11 mouse cellular contexts compared by ENCODE assay signal in the genomic region with DNA sequence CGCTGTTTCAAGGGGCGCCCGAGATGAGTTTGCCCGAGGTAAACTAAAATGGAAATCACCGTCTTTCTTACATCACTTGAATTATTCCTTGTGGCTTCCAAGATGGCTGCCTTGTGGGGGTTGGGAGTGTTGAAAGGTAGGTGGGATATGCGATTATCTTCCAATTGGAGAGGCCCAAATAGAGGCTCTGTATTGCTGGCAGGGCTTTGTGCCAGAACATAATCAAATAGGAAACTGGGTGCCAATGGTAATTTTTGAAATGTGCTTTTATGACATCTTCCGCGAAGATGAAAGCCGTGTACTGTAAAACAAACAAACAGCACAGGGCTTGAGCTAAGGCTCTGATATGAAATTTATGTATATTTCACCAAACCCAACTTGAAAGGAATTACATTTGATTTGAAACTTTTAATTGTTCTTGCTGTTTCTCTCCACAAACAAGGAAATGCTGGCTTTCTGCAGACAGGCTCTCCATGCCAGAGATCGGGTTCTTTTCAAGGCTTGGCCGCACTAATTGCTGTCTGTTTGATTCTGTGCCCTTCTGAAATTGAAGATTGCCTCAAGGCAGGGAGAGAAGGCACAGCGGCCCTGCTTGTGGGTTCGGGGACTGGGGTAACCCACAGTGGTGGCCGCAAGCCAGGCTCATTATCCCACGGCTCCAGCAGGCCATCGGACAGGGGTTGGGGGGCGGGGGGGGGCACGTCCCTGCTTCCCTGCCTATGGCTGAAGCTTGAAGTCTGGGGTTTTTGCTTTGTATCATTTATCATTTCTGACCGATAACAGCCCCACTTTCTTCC.
A peak's percentile ranks its signal among the peaks of the same experiment; 100 is the strongest.
DNase-seq lines count a peak whose midpoint lies in the region; ATAC-seq and TF ChIP-seq lines count a peak whose summit lies in the region.
"Had no signal": no experiment of that assay in that cellular context is flagged by ENCODE, and none has a peak within 500 bp of the region (broad histone marks: within the 10 kb centered on the region; RNA-seq: fewer than 3 reads in every experiment).

No protein-coding gene starts in this region.

- in situ Hi-C loops in ES-E14 (cut with MboI; ENCODE audit: low sequenced_read_pairs in 2 of 2, unreplicated experiment in 2 of 2) = no loop called here

- TF ChIP-seq CTCF in intestine, postnatal 0 days (IDR thresholded peaks at IDR 0.05; ENCODE audit: low read depth) = no peak

- DNase-seq in layer of hippocampus, postnatal 10 days (ENCODE audit: low spot score in 2 of 2) = peak; percentile 28 to 29
- DNase-seq in layer of hippocampus, postnatal 25 days (ENCODE audit: extremely low spot score in 1 of 2, low spot score in 1 of 2) = no peak
- DNase-seq in ES-E14 (ENCODE audit: low read depth, low spot score) = no peak
- peak; percentile 80 for DNase-seq in Muller cell, postnatal 12 days (ENCODE audit: inconsistent ontology term)
- no peak for DNase-seq in spleen, adult 18-20 months
- DNase-seq: adrenal gland, postnatal 14 days; liver, embryonic 13.5 days had no signal

- no peaks in the 10 kb centered on the region for H3K36me3 ChIP-seq in ES-E14 (ENCODE audit: control insufficient read depth, insufficient read depth, low read length, poor library complexity, severe bottlenecking)
- no peaks in the 10 kb centered on the region for H3K36me3 ChIP-seq in forebrain, embryonic 13.5 days (ENCODE audit: poor library complexity, severe bottlenecking)
- H3K36me3 ChIP-seq in intestine, postnatal 0 days (ENCODE audit: control insufficient read depth, insufficient read depth) = no peaks in the 10 kb centered on the region
- H3K36me3 ChIP-seq: hindbrain, embryonic 13.5 days; liver, embryonic 13.5 days had no signal

- no peaks in the 10 kb centered on the region for H3K27me3 ChIP-seq in forebrain, embryonic 13.5 days
- no peaks in the 10 kb centered on the region for H3K27me3 ChIP-seq in intestine, postnatal 0 days (replicated peaks; ENCODE audit: control insufficient read depth, insufficient read depth, low read length)
- H3K27me3 ChIP-seq: hindbrain, embryonic 13.5 days; liver, embryonic 13.5 days had no signal

- peak overlapping the region; percentile 11 to 29; a peak in 1 of 4 replicates for H3K4me3 ChIP-seq in ES-E14 (ENCODE audit: insufficient read depth in 1 of 2, low read depth in 1 of 2, low read length in 2 of 2, poor library complexity in 1 of 2, severe bottlenecking in 1 of 2)
- no peak overlapping the region for H3K4me3 ChIP-seq in forebrain, embryonic 13.5 days
- H3K4me3 ChIP-seq in intestine, postnatal 0 days (ENCODE audit: low read depth, low read length) = no peak overlapping the region
- H3K4me3 ChIP-seq: hindbrain, embryonic 13.5 days; liver, embryonic 13.5 days; myocyte had no signal

- H3K4me2 ChIP-seq in forebrain, embryonic 13.5 days = 0 out of 2 replicates have a peak overlapping the region, but pooled peaks have one; percentile 2
- H3K4me2 ChIP-seq in intestine, postnatal 0 days (replicated peaks; ENCODE audit: low read depth) = no peak overlapping the region
- H3K4me2 ChIP-seq: hindbrain, embryonic 13.5 days; liver, embryonic 13.5 days had no signal

- H3K27ac ChIP-seq in ES-E14 (ENCODE audit: insufficient read depth, low read depth, low read length, poor library complexity, severe bottlenecking) = no peak overlapping the region
- peak overlapping the region; percentile 10; the same call in 1 of the 2 replicates for H3K27ac ChIP-seq in forebrain, embryonic 13.5 days
- H3K27ac ChIP-seq in intestine, postnatal 0 days (ENCODE audit: low read depth, low read length) = no peak overlapping the region
- H3K27ac ChIP-seq: hindbrain, embryonic 13.5 days; liver, embryonic 13.5 days had no signal

- H3K4me1 ChIP-seq in ES-E14 (ENCODE audit: control insufficient read depth in 2 of 2, insufficient read depth in 2 of 2, low read length in 2 of 2, poor library complexity in 1 of 2) = no peaks in the 10 kb centered on the region
- 0 out of 2 replicates have a peak, but pooled peaks cover 2% of the 10 kb centered on the region for H3K4me1 ChIP-seq in forebrain, embryonic 13.5 days
- H3K4me1 ChIP-seq in intestine, postnatal 0 days (replicated peaks; ENCODE audit: control insufficient read depth, insufficient read depth, low read length) = no peaks in the 10 kb centered on the region
- H3K4me1 ChIP-seq: hindbrain, embryonic 13.5 days; liver, embryonic 13.5 days had no signal

- H3K9me3 ChIP-seq in ES-E14 (ENCODE audit: control insufficient read depth, insufficient read depth, low read depth, low read length) = no peaks in the 10 kb centered on the region
- no peaks in the 10 kb centered on the region for H3K9me3 ChIP-seq in forebrain, embryonic 13.5 days (replicated peaks)
- no peaks in the 10 kb centered on the region for H3K9me3 ChIP-seq in intestine, postnatal 0 days (ENCODE audit: control insufficient read depth)
- H3K9me3 ChIP-seq: hindbrain, embryonic 13.5 days; liver, embryonic 13.5 days had no signal

- 57% methylated on average over 19 of the region's 19 CpGs for WGBS in forebrain, embryonic 13.5 days
- 82% methylated on average over 19 of the region's 19 CpGs for WGBS in intestine, postnatal 0 days

- H3K9ac ChIP-seq in ES-E14 (ENCODE audit: insufficient read depth, low read depth, low read length, poor library complexity, severe bottlenecking) = no peak overlapping the region
- H3K9ac ChIP-seq in forebrain, embryonic 13.5 days = no peak overlapping the region
- no peak overlapping the region for H3K9ac ChIP-seq in intestine, postnatal 0 days (ENCODE audit: low read depth, low read length)
- H3K9ac ChIP-seq: hindbrain, embryonic 13.5 days; liver, embryonic 13.5 days had no signal

- ATAC-seq in forebrain, embryonic 13.5 days = peak; percentile 86
- no peak for ATAC-seq in intestine, postnatal 0 days

TF ChIP-seq in ES-E14, 5 proteins besides CTCF, POLR2A, EP300 and RAD21:
- TF ChIP-seq HCFC1 (IDR thresholded peaks at IDR 0.05; ENCODE audit: borderline replicate concordance, insufficient read depth, low read length) (no peak), ZC3H11A (IDR thresholded peaks at IDR 0.05; ENCODE audit: borderline replicate concordance, low read depth, low read length) (no peak), ZNF384 (IDR thresholded peaks at IDR 0.05; ENCODE audit: low read depth, low read length) (no peak), MAFK (IDR thresholded peaks at IDR 0.05; ENCODE audit: insufficient read depth, low read depth, low read length) (no peak), CHD2 (IDR thresholded peaks at IDR 0.05; ENCODE audit: low read depth, low read length) (no peak)
TF ChIP-seq in ES-E14: peak in this region for 0.

Comparison
In these comparisons a context has a peak if more than half of its experiments do, and no peak if none do; other contexts are left out.
1. DNase-seq: peak in layer of hippocampus, postnatal 10 days (2 of 2) and Muller cell, postnatal 12 days (single experiment); none in layer of hippocampus, postnatal 25 days (0 of 2), ES-E14 (single experiment) and spleen, adult 18-20 months (0 of 2).
2. H3K4me3 ChIP-seq: peak in ES-E14 (2 of 2); none in forebrain, embryonic 13.5 days (single experiment) and intestine, postnatal 0 days (single experiment).